Mouse (Mus musculus) monocyte, adult 2 months (primary cell): ENCODE data around the gene Srebf2.

ENCODE experiments used
- DNase-seq, 2 experiments: peaks; one replicate each; pipeline ENCODE4 v3.0.0; 2022; ENCODE audit warnings: low spot score in 2 of 2, low read depth in 1 of 2

Gene Srebf2

DNA sequence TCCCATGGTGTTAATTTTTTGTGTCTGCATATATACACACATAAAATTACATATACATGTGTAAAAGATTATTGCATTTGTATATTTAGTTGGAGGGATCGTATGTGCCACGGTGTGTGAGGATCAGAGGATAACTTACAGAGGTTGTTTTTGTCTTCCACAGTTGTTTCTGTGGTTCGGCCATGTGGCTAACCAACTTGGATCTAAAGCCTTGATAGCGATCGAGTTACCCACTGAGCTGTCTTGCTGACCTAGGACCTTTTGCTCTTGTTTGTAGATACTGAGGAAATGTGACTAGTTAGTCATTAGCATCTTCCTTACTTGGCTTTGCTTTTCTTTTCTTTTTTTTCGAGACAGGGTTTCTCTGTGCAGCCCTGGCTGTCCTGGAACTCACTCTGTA, 9.3 kb downstream of the Srebf2 start:
- no peak for DNase-seq

DNA sequence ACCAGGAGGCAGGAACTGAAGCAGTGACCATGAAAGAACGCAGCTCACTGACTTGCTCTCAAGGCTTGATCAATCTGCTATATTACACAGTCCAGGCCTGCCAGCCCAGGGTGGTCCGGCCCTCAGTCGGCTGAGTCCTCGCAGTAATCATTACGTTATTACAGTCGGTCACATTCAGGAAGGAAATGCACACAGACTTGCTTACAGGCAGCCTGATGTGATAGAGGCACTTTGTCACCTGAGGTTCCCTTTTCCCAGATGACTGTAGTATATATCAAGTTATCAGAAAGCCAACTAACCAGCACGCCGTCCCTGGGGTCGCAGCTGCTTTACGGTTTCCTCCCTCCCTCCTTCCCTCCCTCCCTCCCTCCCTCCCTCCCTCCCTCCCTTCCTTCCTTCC, 9.9 kb downstream of the Srebf2 start:
- DNase-seq = no peak

DNA sequence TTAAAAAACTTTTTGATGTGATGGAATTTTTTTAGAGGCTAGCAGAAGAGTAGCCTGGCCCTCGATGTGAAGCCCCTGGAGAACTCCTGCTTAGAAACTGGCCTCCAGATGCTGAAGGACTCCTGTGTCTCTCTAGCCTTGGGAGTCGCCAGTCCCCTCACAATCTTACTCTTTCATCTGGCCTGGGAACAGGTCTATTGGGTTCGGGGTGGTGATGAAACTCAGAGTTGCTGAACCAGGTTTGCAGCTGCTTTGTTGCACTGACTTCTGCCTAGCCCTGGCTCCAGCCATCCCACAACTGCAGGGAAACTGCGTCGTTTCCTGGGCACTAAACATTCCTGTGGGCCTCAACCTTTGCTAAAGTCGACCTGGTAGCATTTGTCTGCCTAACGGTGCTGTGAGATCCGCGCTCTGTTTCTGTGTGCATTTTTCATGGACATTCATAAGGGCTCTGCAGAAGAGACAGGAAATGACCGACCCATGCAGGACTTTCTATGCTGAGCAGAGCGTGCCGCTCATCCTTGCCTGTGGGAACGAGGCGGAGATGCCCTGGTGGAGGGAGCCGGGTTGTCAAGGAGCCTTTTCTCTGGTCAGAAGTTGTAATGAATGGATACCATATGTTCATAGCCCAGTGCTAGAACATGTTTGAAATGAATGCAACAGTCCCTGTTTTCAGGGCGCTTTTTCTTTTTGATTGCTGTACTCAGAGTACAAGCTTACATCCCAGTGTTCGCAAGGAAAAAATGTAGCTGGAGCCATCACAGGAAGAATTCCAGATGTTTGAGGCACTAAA, 11.5 kb downstream of the Srebf2 start:
- DNase-seq = no peak

DNA sequence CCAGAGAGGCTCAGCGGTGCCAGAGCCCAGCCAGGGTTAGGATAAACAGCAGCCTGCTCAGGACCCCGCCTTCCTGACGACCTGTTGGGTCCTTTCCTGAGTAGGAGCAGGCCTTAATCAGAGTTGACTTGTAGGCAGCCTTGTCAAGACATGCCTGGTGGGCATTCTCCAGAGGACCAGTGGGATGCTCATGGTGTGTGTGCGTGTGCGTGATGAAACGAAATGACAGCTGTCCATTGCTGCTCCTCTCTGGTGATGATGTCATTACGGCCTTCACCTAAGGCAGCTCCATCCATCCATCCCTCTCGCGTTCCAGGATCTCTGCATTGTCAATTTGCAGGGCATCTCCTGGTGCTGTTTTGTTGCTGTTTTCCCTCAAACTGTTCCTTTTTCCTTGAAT, 12.5 kb downstream of the Srebf2 start:
- no peak for DNase-seq

DNA sequence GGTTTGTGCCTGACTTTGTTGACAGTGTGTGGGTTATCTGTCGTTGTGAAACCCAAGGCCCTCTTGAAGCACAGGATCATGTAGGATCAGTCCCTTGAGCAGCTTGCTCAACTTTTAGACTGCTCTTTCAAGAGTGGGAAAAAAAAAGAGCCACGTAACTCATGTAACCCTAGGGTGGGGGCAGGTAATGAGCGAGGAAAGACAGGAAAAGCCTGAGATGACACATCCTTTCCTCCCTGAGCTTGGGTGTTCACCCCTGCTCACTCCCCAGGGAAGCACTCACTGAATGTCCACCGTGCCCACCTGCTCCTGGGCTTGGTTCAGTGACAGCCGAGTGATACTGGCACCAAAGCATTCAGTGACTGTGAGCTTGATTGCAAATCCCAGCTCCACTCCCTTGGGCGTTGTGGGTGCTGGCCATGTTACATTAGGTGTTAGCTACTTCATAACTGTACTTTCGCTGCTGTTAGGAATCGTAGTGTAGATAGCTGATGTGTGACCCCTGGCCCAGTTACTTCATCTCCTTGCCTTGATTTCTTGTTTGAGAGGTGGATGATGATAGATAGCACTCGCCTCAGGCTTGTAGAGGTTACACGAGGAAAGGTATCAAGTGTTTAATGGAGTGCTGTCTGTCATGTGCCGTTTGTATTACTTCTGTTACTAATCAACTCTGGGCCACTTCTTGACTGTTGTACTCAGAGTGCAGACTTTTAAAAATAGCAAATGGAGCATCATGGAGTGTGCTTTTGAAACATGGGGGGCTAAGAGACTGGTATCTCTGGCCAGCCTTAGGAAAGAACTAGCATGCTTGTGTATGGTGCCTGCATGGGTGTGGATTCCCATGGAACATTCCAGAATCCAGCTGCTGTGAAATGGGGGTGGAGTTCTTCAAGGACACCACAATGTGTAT, 14.0 kb downstream of the Srebf2 start:
- no peak for DNase-seq

DNA sequence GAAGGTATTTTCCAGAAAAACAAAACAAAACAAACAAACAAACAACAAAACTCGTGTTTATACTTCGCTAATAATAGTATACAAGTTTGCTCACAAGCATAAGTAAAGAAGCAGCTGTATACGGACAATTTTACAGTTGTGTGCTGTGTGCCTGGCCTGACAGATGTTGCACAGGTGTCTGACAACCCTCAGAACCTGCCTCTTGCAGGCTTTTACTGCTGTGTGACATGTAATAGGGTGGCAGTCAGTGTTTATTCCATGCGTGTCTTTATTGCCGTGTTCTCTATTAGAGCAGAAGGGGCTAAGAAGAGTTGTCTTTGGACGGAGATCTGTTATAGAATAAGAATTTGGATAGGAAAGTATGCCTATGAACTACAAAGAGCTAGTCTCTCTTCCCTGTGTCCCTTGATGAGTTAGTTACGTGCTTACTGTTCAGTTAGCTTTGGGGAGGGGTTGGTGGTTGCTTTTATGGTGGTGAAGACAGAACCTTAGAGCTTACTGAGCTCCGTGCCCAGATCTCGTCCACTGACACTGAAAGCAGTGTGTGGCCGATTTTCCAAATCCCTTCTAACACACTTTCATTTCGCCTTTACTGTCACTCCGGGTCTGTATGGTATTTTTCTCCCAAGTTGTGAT, 15.1 kb downstream of the Srebf2 start:
- DNase-seq = no peak

DNA sequence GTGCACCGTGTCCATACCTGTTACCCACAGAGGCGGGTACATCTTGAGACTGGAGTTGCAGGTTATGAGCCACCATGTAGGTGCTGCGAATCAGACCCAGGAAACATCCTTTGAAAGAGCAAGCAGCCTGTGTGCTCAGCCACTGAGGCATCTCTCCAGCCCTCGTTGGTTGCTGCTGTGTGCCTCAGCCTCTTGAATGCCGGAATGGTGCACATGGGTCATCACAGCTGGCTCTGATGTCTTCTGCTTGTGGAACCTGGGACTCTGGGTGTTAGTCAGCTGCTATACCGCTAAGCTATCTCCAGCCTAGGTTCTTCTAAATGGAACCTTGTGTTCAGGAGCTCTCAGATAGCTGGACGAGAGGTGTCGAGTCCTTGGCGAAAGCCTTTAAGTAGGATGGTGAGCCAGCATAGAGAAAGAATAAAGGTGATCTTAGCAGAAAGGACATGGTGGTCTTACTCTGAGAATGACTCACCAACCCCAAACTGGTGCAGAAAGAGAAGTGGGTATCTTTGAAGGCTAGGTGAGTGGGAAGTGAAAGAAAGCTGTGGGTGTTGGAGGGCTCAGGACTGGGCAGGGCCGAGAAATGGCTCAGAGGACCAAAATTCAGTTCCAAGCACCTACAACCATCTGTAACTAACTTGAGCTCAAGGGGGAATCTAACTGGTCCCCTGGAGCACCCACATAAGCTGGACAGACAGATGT, 16.5 kb downstream of the Srebf2 start:
- no peak for DNase-seq

DNA sequence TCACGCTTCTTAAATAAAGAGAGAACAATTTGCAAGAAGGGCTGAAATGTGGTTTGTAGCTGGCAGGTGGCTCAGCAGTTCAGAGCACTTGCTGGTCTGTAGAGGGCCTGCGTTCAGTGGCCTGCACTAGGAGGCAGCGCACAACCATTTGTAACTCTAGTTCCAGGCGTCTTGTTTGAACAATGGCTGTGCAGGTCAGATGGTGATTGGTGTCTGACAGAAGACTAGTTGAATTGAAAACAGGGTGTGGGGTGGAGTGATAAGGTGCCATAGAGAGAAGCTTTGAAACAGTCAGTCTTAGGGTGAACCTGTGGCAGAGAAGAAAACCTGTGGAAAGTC, 17.0 kb downstream of the Srebf2 start:
- no peak for DNase-seq

DNA sequence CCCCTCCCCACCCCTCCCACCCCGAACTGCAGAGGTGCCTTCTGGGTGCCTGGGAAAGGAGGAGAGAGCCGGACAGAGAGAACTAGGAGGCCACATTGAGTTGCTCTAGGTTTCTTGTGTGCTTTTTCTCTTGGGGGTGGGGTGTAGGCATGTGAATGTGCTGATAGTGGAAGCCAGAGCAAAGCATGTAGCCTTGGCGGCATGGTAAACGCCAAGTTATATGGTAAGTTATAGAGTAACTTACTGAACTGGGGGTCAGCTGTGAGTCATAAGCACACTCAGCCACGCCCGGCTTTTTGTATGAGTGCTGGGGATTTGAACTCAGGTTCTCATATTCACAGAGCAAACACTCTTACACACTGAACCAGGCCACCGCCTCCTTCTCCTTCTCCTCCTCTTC, 17.5 kb downstream of the Srebf2 start:
- no peak for DNase-seq

DNA sequence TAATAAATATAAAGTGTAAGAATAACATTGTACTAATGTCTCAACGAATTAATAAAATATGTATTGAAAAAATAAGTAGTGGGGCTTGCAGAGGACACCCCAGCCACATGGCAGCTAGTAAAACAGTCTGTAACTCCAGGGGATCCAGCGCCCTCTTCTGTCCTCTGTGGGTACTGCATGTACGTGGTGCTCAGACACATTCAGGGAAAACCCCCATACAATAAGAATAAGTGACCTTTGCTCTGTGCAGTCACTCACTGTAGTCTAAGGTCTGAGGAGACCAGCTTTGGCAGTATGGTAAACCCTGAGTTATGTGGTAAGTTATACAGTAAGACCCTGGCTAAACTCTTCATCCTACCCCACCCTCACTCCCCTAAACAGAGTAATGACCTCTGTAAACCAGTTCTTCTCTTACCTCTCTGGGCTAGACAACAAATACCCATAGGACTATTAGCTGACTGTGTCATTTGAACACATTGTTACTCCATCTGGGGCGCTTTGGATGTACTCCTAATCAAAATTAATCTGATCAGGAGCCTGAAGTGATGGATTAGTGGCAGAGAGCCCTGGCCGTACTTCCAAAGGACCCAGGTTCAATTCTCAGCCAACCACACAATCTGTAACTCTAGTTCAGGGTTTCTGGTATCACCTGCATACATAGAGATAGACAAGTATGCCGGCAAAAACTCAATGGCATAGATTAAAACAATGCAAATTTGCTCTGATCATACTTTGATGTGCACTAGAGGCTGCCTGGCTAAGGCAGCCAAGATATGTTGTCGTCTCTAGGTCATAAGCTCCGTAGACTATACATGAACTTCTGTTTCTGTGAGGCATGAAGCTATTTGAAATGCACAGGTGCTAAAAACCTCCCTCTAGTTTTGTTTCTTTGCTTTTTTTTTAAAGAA, 18.6 kb downstream of the Srebf2 start:
- peak; percentile 57 to 86 for DNase-seq

DNA sequence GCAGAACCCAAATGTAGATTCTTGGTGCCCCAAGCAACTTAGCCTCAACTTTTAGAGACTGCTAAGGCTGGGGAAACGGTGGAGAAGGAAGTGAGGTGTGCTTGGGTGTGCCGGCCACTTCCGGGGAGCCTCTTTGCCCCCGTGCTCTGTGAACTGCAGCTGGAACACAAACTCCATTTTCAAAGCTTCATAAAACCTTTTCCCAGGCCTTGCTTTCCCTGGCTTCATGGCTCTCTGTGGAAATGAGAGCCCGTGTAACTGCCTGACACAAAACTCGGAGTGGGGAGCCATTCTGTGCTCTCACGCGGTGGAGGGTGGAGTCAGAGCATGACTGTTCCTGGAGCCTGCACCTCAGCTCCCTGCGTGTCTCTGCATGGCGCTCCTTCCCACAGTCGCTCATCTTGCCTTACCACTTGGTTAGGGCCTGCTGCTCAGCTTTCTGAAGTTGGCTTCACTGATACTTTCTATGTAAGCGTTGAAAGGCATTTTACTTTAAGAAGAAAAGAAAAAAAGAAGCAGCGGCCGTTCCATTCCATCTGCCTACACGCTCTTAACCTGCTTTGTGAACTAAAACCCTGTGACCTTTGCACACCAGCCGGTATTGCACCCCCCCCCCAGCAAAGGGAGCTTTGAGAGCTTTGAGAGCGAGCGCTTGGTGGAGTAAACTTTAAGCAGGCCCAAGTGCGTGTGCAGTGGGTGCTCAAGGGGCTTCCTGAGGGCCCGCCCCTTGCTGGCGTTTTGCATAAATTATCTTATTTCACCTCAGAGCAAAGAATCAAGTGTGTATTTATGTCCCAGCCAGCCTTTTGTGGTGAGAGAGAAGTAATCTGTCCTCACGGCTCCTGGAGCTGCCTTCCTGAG, 19.5 kb downstream of the Srebf2 start:
- DNase-seq = no peak

DNA sequence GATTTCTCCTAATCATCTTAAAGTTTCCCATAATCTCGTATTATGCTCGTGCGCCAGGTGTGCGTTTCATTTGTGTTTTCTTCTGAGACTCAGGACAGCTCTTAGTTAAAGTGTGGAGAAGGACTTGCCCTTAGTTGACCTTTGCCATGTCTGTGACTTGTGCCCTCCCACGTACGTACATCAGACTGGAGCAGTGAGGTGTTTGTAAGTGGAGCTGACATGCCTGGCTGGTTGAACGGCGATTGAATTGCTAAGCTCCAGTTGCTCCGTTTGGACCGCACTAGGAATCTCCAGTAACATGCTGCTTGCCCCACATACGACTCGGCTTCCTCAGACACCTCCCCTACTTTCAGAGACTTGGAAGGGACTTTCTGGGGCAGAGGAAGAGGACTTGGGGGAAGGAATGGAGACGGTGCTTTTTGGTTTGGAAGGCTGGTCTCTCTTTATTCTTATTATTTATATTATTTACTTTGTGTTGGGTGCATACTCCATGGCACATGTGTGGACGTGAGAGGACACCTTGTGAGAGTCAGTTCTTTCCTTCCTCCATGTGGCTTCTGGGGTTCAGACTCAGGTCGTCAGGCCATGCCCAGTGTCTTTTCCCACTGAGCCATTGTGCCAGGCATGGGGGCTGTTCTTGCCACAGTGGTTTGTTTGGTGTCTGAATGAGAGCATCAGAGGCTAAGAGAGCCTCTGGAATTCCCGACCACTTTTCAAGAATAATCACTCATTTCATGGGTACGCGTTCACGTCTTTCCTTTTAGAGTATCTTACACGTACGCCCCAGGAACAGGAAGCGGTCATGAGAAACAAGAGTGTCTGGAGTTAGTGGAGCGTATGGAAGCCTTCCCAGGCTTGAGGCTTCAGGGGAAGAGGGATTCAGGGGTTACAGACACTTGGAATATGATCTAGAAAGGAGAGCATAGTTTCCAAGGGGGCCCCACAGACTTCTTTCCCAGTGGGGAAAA, 20.5 kb downstream of the Srebf2 start:
- DNase-seq = no peak

DNA sequence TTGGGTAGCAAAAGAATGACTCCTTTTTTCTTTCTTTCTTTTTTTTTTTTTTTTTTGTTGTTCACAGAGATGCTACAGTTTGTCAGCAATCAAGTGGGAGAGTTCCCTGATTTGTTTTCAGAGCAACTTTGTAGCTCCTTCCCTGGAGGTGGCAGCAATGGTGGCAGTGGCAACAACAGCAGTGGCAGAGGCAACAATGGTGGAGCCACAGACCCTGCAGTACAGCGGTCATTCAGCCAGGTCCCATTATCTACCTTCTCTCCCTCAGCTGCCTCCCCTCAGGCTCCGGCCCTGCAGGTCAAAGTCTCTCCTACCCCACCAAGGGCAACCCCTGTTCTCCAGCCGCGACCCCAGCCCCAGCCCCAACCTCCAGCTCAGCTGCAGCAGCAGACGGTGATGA, 22.7 kb downstream of the Srebf2 start:
- no peak for DNase-seq

DNA sequence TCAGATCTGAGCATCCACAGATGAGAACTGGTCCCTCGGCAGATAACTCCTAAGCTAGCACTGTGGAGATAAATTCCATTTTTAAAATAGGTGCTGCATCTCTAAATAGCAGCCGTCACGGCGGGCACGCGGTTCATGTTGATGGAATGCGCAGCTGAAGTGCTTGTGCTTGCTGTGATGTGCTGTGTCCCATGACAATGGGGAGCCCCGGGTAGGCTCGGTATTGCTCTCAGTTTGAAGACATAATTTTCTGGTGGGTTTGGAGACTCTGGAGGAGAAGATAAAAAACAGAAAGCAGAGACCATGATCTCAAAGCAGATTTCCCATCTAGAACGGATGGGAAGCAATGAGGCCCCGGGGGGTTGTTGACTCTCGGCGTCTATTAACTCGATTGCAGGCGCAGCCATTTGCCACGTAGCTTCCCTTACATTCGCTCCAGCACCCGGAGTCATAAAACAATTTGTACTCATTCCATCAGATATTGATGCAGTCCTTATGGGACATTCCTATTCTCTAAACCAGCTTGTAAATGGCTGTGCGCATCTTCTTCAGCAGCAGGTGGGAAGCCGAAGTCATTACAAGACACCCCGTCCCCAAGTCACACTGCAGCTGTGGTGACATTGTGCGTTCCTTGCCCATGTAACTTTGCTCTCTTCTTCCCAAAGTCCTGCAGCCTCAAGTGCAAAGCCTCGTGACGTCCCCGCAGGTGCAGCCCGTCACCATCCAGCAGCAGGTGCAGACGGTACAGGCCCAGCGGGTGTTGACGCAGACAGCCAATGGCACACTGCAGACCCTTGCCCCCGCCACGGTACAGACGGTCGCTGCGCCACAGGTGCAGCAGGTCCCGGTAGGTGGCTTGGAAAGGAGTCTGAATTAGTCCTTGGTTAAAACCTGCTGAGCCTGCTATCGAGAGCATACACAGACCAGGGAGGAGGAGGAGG, 23.7 kb downstream of the Srebf2 start:
- no peak for DNase-seq

DNA sequence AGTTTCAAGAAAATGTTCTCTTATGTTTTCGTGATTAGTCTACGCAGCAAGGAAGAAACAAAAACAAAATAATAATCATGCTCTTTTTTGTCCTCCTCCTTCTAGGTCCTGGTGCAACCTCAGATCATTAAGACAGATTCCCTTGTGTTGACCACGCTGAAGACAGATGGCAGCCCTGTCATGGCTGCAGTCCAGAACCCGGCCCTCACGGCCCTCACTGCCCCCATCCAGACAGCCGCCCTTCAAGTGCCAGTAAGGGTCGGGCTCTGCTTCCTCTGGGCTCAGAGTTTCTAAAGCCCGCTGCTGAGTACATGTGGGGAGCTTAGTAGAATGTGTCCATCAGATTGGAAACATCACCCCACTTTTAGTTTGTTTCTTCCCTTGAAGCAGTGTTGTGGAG, 25.7 kb downstream of the Srebf2 start:
- no peak for DNase-seq

DNA sequence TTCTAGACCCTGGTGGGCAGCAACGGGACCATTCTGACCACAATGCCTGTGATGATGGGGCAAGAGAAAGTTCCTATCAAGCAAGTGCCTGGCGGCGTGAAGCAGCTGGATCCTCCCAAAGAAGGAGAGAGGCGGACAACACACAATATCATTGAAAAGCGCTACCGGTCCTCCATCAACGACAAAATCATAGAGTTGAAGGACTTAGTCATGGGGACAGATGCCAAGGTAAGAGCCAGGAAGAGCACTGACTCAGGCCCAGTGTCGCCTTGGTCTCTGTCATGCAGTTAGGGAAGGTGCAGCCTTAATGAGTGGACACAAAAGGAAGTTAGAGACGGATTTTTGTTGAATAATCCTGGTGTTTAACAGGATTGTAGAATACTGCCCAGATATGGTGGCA, 28.1 kb downstream of the Srebf2 start:
- DNase-seq = no peak

DNA sequence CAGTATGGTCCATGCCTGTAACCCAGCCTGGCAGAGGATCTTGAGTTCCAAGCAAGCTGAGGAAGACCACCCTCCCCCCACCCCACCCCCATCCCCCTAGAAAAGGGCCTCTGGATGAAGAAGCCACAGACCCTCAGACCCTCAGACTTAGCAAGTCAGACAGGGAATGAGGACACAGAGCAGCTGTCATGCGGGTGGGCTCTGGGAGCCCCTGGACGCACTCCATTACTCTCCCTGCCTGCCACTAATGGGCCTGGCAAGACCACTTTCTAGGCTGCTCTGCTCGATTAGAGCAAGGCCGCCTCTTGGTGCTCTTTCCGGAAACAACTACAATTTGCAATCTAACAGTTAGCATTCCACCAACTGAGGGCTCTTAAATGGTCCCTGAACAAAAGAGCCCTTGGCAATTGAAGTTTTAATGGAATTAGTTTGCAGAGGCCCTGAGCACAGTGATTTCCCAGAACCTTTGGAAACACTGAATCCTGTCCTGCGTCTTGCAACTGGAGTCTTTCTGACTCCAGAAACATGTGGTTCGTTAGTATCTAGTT, 30.8 kb downstream of the Srebf2 start:
- no peak for DNase-seq
